Mouse (Mus musculus): ENCODE measurements around the gene Cald1. TPM values are rescaled to one million over a fixed set of nuclear protein-coding genes. Genes with fewer than 3 reads are reported as not detected.
A peak's percentile ranks its signal among the peaks of the same experiment; 100 is the strongest.

Cald1 gene
- polyA plus RNA-seq, 1 experiment, result 33.9 TPM

DNA sequence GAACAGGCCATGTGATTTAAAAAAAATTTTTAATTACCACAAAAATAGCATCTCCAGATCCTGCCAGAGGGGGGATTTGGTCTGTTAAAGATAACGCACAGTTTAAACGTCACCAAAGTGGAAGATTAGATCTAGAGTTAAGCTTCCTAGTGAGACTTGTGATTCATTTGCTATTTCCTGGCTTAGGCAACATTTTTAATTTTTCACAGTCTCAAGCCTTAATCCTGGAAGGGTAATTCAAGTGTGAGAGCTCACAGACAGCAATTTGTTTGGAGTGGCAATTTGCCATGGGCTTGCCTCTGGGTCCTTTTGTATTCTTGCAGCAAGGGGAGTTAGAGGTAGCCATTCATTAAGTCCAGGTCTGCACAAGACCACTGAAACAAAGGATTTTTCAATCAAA is 40.4 kb downstream of the Cald1 start:
- Histone ChIP-seq H3K27me3 (ENCODE audit: control insufficient read depth, insufficient read depth, low read length) (no peaks in the 10 kb centered on the region), H3K4me1 (ENCODE audit: control insufficient read depth, insufficient read depth, low read length) (no peaks in the 10 kb centered on the region), H3K4me3 (replicated peaks; ENCODE audit: insufficient read depth, low read depth, low read length) (no peak overlapping the region), H3K27ac (ENCODE audit: insufficient read depth, low read length) (no peak overlapping the region)
- TF ChIP-seq POLR2A (IDR thresholded peaks at IDR 0.05; ENCODE audit: borderline replicate concordance, insufficient read depth, low read length), result no peak
- no peak for TF ChIP-seq CTCF (IDR thresholded peaks at IDR 0.05; ENCODE audit: borderline replicate concordance, insufficient read depth, low read depth, low read length)
- 44% methylated on average over 2 of the region's 2 CpGs for WGBS
- no peak for DNase-seq

- H3K4me1 ChIP-seq (ENCODE audit: control insufficient read depth, insufficient read depth, low read length), result no peaks in the 10 kb centered on the region
- TF ChIP-seq POLR2A (IDR thresholded peaks at IDR 0.05; ENCODE audit: borderline replicate concordance, insufficient read depth, low read length), result no peak
- no peak for TF ChIP-seq CTCF (IDR thresholded peaks at IDR 0.05; ENCODE audit: borderline replicate concordance, insufficient read depth, low read depth, low read length)
- H3K4me3 ChIP-seq (replicated peaks; ENCODE audit: insufficient read depth, low read depth, low read length), result no peak overlapping the region
- no peaks in the 10 kb centered on the region for H3K27me3 ChIP-seq (ENCODE audit: control insufficient read depth, insufficient read depth, low read length)
- DNase-seq, result no peak
- WGBS, result 92% methylated on average over 9 of the region's 9 CpGs
- no peak overlapping the region for H3K27ac ChIP-seq (ENCODE audit: insufficient read depth, low read length)
Measured at GRCm38 (mm10) chr6:34640226-34640625, 41.9 kb downstream of the Cald1 start.

DNA sequence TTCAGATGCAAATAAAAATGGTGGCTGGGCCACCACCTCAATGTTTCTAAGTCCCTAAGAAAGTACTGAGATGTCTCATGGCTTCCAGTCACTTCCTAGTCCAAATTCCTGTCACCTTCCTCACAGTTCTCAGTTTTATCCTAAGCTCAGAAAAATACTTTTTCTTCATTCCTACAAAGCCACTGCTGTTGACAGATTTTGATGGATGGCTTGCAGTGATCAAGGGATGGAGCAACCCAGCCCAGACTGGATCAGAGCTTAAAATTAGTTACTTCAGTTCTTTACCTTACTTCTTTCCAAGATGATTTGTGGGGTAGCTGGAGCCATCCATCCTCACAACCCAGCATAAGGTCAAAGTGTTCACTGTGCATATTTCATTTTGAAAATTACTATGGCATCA is 42.8 kb downstream of the Cald1 start:
- Histone ChIP-seq H3K27ac (ENCODE audit: insufficient read depth, low read length) (no peak overlapping the region), H3K4me3 (replicated peaks; ENCODE audit: insufficient read depth, low read depth, low read length) (no peak overlapping the region), H3K4me1 (ENCODE audit: control insufficient read depth, insufficient read depth, low read length) (no peaks in the 10 kb centered on the region), H3K27me3 (ENCODE audit: control insufficient read depth, insufficient read depth, low read length) (no peaks in the 10 kb centered on the region)
- TF ChIP-seq CTCF (IDR thresholded peaks at IDR 0.05; ENCODE audit: borderline replicate concordance, insufficient read depth, low read depth, low read length) (no peak), POLR2A (IDR thresholded peaks at IDR 0.05; ENCODE audit: borderline replicate concordance, insufficient read depth, low read length) (no peak)
- no peak for DNase-seq

- no peak for DNase-seq
Measured at GRCm38 (mm10) chr6:34642075-34642547, 43.8 kb downstream of the Cald1 start.

DNA sequence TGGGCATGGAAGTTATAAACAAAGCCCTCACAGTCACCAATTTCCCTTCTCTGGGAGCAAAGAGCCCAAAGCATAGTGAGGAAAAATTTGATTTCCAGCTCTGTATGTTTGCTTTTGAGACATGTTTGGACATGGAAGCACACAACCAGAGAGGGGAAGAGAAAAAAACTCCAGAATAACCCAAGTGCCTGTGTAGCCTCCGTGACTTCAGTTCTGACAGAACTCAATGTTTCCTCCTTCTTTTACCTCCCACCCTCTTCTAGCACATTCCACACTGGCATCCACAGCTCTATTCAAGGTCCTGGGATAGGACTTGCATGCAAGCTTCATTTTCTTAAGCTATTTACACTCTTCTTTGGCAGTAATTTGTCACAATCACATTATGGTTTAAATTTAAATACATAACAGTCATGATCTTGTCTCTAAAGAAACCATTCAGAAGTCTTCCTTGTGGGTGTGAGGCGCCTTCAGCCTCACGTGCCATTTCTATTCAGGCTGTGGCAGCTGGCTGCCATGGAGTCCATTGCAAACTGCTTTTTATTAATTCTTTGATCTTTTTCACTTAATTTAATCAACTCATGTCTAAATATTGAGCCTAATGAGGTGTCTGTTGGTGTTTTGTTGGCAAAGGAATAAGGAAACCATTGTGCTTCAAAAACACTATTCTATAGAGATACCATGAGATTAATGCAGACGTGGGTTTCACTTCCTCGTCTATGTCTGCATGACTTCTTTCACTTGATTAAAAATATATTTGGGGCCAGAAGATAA is 49.9 kb downstream of the Cald1 start:
- Histone ChIP-seq H3K4me3 (replicated peaks; ENCODE audit: insufficient read depth, low read depth, low read length) (no peak overlapping the region), H3K27me3 (ENCODE audit: control insufficient read depth, insufficient read depth, low read length) (no peaks in the 10 kb centered on the region), H3K27ac (ENCODE audit: insufficient read depth, low read length) (no peak overlapping the region), H3K4me1 (ENCODE audit: control insufficient read depth, insufficient read depth, low read length) (no peaks in the 10 kb centered on the region)
- no peak for DNase-seq
- TF ChIP-seq CTCF (IDR thresholded peaks at IDR 0.05; ENCODE audit: borderline replicate concordance, insufficient read depth, low read depth, low read length) (no peak), POLR2A (IDR thresholded peaks at IDR 0.05; ENCODE audit: borderline replicate concordance, insufficient read depth, low read length) (no peak)
- WGBS, result 75% methylated on average over 5 of the region's 5 CpGs

More at GRCm38 (mm10) chr6:34642075-34642547, 43.8 kb downstream of the Cald1 start:
- H3K4me3 ChIP-seq (replicated peaks; ENCODE audit: insufficient read depth, low read depth, low read length), result no peak overlapping the region
- no peaks in the 10 kb centered on the region for H3K27me3 ChIP-seq (ENCODE audit: control insufficient read depth, insufficient read depth, low read length)
- no peaks in the 10 kb centered on the region for H3K4me1 ChIP-seq (ENCODE audit: control insufficient read depth, insufficient read depth, low read length)
- WGBS, result 85% methylated on average over 5 of the region's 5 CpGs
- no peak for TF ChIP-seq POLR2A (IDR thresholded peaks at IDR 0.05; ENCODE audit: borderline replicate concordance, insufficient read depth, low read length)
- no peak for TF ChIP-seq CTCF (IDR thresholded peaks at IDR 0.05; ENCODE audit: borderline replicate concordance, insufficient read depth, low read depth, low read length)
- H3K27ac ChIP-seq (ENCODE audit: insufficient read depth, low read length), result no peak overlapping the region

DNA sequence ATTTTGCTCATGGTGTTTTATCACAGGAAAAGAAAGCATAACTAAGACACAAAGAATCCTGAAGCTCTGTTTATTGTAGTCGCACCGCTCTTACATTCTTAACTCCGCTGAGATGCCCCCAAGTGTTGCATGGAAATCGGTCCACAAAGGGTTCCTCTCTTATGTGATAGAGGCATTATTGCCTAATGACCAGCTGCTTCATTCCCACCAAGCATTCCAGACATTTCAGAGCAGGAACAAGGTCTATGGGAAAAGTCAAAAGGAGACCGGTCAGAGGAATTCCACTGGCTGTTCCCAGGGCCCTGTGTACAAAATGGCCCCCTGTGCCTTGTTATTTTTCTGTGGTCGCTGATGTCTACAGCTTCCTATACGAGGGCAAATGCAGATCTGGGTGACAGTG is 53.0 kb downstream of the Cald1 start:
- Histone ChIP-seq H3K4me1 (ENCODE audit: control insufficient read depth, insufficient read depth, low read length) (no peaks in the 10 kb centered on the region), H3K4me3 (replicated peaks; ENCODE audit: insufficient read depth, low read depth, low read length) (no peak overlapping the region), H3K27me3 (ENCODE audit: control insufficient read depth, insufficient read depth, low read length) (no peaks in the 10 kb centered on the region), H3K27ac (ENCODE audit: insufficient read depth, low read length) (no peak overlapping the region)
- no peak for DNase-seq
- TF ChIP-seq POLR2A (IDR thresholded peaks at IDR 0.05; ENCODE audit: borderline replicate concordance, insufficient read depth, low read length) (no peak), CTCF (IDR thresholded peaks at IDR 0.05; ENCODE audit: borderline replicate concordance, insufficient read depth, low read depth, low read length) (no peak)
- WGBS, result 76% methylated on average over 7 of the region's 7 CpGs

- TF ChIP-seq CTCF (IDR thresholded peaks at IDR 0.05; ENCODE audit: borderline replicate concordance, insufficient read depth, low read depth, low read length), result no peak
- TF ChIP-seq POLR2A (IDR thresholded peaks at IDR 0.05; ENCODE audit: borderline replicate concordance, insufficient read depth, low read length), result no peak
- WGBS, result 94% methylated on average over 3 of the region's 3 CpGs
- no peak for DNase-seq
- Histone ChIP-seq H3K27me3 (ENCODE audit: control insufficient read depth, insufficient read depth, low read length) (no peaks in the 10 kb centered on the region), H3K27ac (ENCODE audit: insufficient read depth, low read length) (no peak overlapping the region), H3K4me3 (replicated peaks; ENCODE audit: insufficient read depth, low read depth, low read length) (no peak overlapping the region), H3K4me1 (ENCODE audit: control insufficient read depth, insufficient read depth, low read length) (peaks cover 7% of the 10 kb centered on the region; the same call in 1 of the 2 replicates)
Measured at GRCm38 (mm10) chr6:34655719-34656118, 57.4 kb downstream of the Cald1 start.

- WGBS, result 34% methylated on average over 5 of the region's 5 CpGs
- Histone ChIP-seq H3K4me3 (replicated peaks; ENCODE audit: insufficient read depth, low read depth, low read length) (no peak overlapping the region), H3K4me1 (ENCODE audit: control insufficient read depth, insufficient read depth, low read length) (peaks cover 9% of the 10 kb centered on the region; the same call in 1 of the 2 replicates), H3K27me3 (ENCODE audit: control insufficient read depth, insufficient read depth, low read length) (no peaks in the 10 kb centered on the region), H3K27ac (ENCODE audit: insufficient read depth, low read length) (no peak overlapping the region)
- TF ChIP-seq CTCF (IDR thresholded peaks at IDR 0.05; ENCODE audit: borderline replicate concordance, insufficient read depth, low read depth, low read length), result no peak
- TF ChIP-seq POLR2A (IDR thresholded peaks at IDR 0.05; ENCODE audit: borderline replicate concordance, insufficient read depth, low read length), result no peak
- peak in 1 of 2 experiments; percentile 50 for DNase-seq
Measured at GRCm38 (mm10) chr6:34658791-34659190, 60.5 kb downstream of the Cald1 start.

Data from cerebellum, adult 2 months (tissue).